Comparison of ENCODE assay signal across 8 mouse cellular contexts in genomic region chr13:22036149-22036956, GRCm38 (mm10). TPM values are rescaled to one million over a fixed set of nuclear protein-coding genes. Genes with fewer than 3 reads are reported as not detected.
DNase-seq lines count a peak whose midpoint lies in the region; ATAC-seq and TF ChIP-seq lines count a peak whose summit lies in the region.

No protein-coding gene starts in this region.

- peak overlapping the region; percentile 59 for H3K4me2 ChIP-seq in hindbrain, postnatal 0 days (ENCODE audit: low read depth, low read length)
- peak overlapping the region; percentile 57 for H3K4me2 ChIP-seq in midbrain, postnatal 0 days (ENCODE audit: low read depth, low read length, poor library complexity, severe bottlenecking)

- H3K4me1 ChIP-seq in spleen, adult 2 months (ENCODE audit: control insufficient read depth, insufficient read depth, insufficient read length) = peaks cover 3% of the 10 kb centered on the region; the same call in 1 of the 2 replicates
- peaks cover 1% of the 10 kb centered on the region; the same call in 1 of the 2 replicates for H3K4me1 ChIP-seq in cortical plate, adult 2 months (ENCODE audit: control insufficient read depth, insufficient read depth, low read length)
- H3K4me1 ChIP-seq in hindbrain, postnatal 0 days (ENCODE audit: insufficient read depth, low read length) = peaks cover 9% of the 10 kb centered on the region; the same call in 1 of the 2 replicates
- H3K4me1 ChIP-seq in midbrain, postnatal 0 days (ENCODE audit: insufficient read depth, low read length) = peaks cover 11% of the 10 kb centered on the region

- no peaks in the 10 kb centered on the region for H3K36me3 ChIP-seq in spleen, adult 2 months (ENCODE audit: control insufficient read depth, insufficient read depth, low read length)
- no peaks in the 10 kb centered on the region for H3K36me3 ChIP-seq in hindbrain, postnatal 0 days (ENCODE audit: insufficient read depth, low read length)
- no peaks in the 10 kb centered on the region for H3K36me3 ChIP-seq in midbrain, postnatal 0 days (ENCODE audit: insufficient read depth, low read length)

- no peak for TF ChIP-seq CTCF in spleen, adult 2 months (IDR thresholded peaks at IDR 0.05; ENCODE audit: extremely low read depth, insufficient read depth, insufficient read length, insufficient replicate concordance)
- no peak for TF ChIP-seq CTCF in cortical plate, adult 2 months (IDR thresholded peaks at IDR 0.05; ENCODE audit: extremely low read depth, insufficient read depth, low read length)
- no peak for TF ChIP-seq CTCF in hindbrain, postnatal 0 days (IDR thresholded peaks at IDR 0.05; ENCODE audit: low read depth)
- TF ChIP-seq CTCF in midbrain, postnatal 0 days (IDR thresholded peaks at IDR 0.05) = no peak

- peak overlapping the region; percentile 38 for H3K27ac ChIP-seq in spleen, adult 2 months (ENCODE audit: insufficient read depth, low read length)
- no peak overlapping the region for H3K27ac ChIP-seq in cortical plate, adult 2 months (ENCODE audit: insufficient read depth, low read length)
- peak overlapping the region; percentile 60; the same call in 1 of the 2 replicates for H3K27ac ChIP-seq in hindbrain, postnatal 0 days
- no peak overlapping the region for H3K27ac ChIP-seq in midbrain, postnatal 0 days (ENCODE audit: low read depth, low read length)

- H3K27me3 ChIP-seq in spleen, adult 2 months (ENCODE audit: control insufficient read depth, insufficient read depth, low read length) = no peaks in the 10 kb centered on the region
- no peaks in the 10 kb centered on the region for H3K27me3 ChIP-seq in hindbrain, postnatal 0 days (ENCODE audit: insufficient read depth, low read length)
- H3K27me3 ChIP-seq in midbrain, postnatal 0 days (ENCODE audit: insufficient read depth, low read length) = no peaks in the 10 kb centered on the region

- peak overlapping the region; percentile 33; the same call in 1 of the 2 replicates for H3K9ac ChIP-seq in hindbrain, postnatal 0 days (replicated peaks; ENCODE audit: low read length)
- H3K9ac ChIP-seq in midbrain, postnatal 0 days (replicated peaks; ENCODE audit: low read length, poor library complexity, severe bottlenecking) = no peak overlapping the region

- DNase-seq in spleen, adult 2 months (ENCODE audit: low read depth in 1 of 2, low spot score in 2 of 2) = no peak
- no peak for DNase-seq in spleen, postnatal 36 days (ENCODE audit: low spot score in 2 of 2)
- no peak for DNase-seq in hindbrain, postnatal 0 days (ENCODE audit: low spot score)
- DNase-seq in midbrain, postnatal 0 days (ENCODE audit: low spot score) = no peak
- no peak for DNase-seq in urinary bladder, postnatal 14 days (ENCODE audit: low spot score)
- DNase-seq in cerebellum, adult 9-10 months = no peak
- DNase-seq in T-cell, adult 2 months (ENCODE audit: low spot score) = no peak

- WGBS in spleen, adult 2 months = 4% methylated on average over 21 of the region's 23 CpGs
- WGBS in hindbrain, postnatal 0 days = 2% methylated on average over 18 of the region's 23 CpGs
- WGBS in midbrain, postnatal 0 days = 2% methylated on average over 16 of the region's 23 CpGs

- H3K9me3 ChIP-seq in hindbrain, postnatal 0 days (ENCODE audit: low read length) = no peaks in the 10 kb centered on the region
- H3K9me3 ChIP-seq in midbrain, postnatal 0 days (ENCODE audit: low read length) = no peaks in the 10 kb centered on the region

- TF ChIP-seq POLR2A in spleen, adult 2 months (IDR thresholded peaks at IDR 0.05; ENCODE audit: low read depth, low read length) = no peak
- no peak for TF ChIP-seq POLR2A in cortical plate, adult 2 months (IDR thresholded peaks at IDR 0.05; ENCODE audit: extremely low read depth, insufficient read depth, low read length)

- H3K4me3 ChIP-seq in spleen, adult 2 months (ENCODE audit: extremely low read depth, insufficient read depth, insufficient read length) = peak overlapping the region; percentile 30; the same call in 1 of the 2 replicates
- peak overlapping the region; percentile 14; the same call in 1 of the 2 replicates for H3K4me3 ChIP-seq in cortical plate, adult 2 months (ENCODE audit: insufficient read depth, low read length)
- peak overlapping the region; percentile 37 for H3K4me3 ChIP-seq in hindbrain, postnatal 0 days (ENCODE audit: low read length)
- H3K4me3 ChIP-seq in midbrain, postnatal 0 days (ENCODE audit: low read depth, low read length) = peak overlapping the region; percentile 35

- ATAC-seq in hindbrain, postnatal 0 days = no peak
- ATAC-seq in midbrain, postnatal 0 days (ENCODE audit: low FRiP score) = peak; percentile 22

RNA-seq across cellular contexts. Expression of gene Hist1h2bk, which starts 0.7 kb away (rescaled TPM):
- polyA plus RNA-seq in spleen, adult 2 months (2012; rRNA removed) = 30.0 and 45.9 TPM in 2 replicates
- 0.50 and 0.64 TPM in 2 replicates for polyA plus RNA-seq in cortical plate, adult 2 months (2012; rRNA removed)
- total RNA-seq in hindbrain, postnatal 0 days (2014; rRNA removed) = 468 and 587 TPM in 2 replicates
- polyA plus RNA-seq in hindbrain, postnatal 0 days (2015; fragmentation: Nextera tagmentation; extraction: Ambion mirVana) = 0.84 and 1.2 TPM in 2 replicates
- 112 and 321 TPM in 2 replicates for total RNA-seq in midbrain, postnatal 0 days (2014; rRNA removed)
- not detected in 2 replicates for polyA plus RNA-seq in midbrain, postnatal 0 days (2015; fragmentation: Nextera tagmentation; extraction: Ambion mirVana)

RNA-seq across cellular contexts. Expression of gene Hist1h2ah, which starts 1.0 kb away (rescaled TPM):
- 51.3 and 149 TPM in 2 replicates for polyA plus RNA-seq in spleen, adult 2 months (2012; rRNA removed)
- 0.75 TPM in 1 of 2 replicates, not detected in the other for polyA plus RNA-seq in cortical plate, adult 2 months (2012; rRNA removed)
- 67.7 and 136 TPM in 2 replicates for total RNA-seq in hindbrain, postnatal 0 days (2014; rRNA removed)
- 2.2 and 10.5 TPM in 2 replicates for polyA plus RNA-seq in hindbrain, postnatal 0 days (2015; fragmentation: Nextera tagmentation; extraction: Ambion mirVana)
- 4.5 and 62.6 TPM in 2 replicates for total RNA-seq in midbrain, postnatal 0 days (2014; rRNA removed)
- 6.9 TPM in 1 of 2 replicates, not detected in the other for polyA plus RNA-seq in midbrain, postnatal 0 days (2015; fragmentation: Nextera tagmentation; extraction: Ambion mirVana)

RNA-seq across cellular contexts. Expression of gene Hist1h4i, which starts 4.8 kb away (rescaled TPM):
- 14.7 and 15.7 TPM in 2 replicates for polyA plus RNA-seq in spleen, adult 2 months (2012; rRNA removed)
- polyA plus RNA-seq in cortical plate, adult 2 months (2012; rRNA removed) = 5.7 and 7.9 TPM in 2 replicates
- total RNA-seq in hindbrain, postnatal 0 days (2014; rRNA removed) = 20.6 and 39.3 TPM in 2 replicates
- 5.1 and 5.5 TPM in 2 replicates for polyA plus RNA-seq in hindbrain, postnatal 0 days (2015; fragmentation: Nextera tagmentation; extraction: Ambion mirVana)
- total RNA-seq in midbrain, postnatal 0 days (2014; rRNA removed) = 10.0 and 19.2 TPM in 2 replicates
- 2.2 and 2.5 TPM in 2 replicates for polyA plus RNA-seq in midbrain, postnatal 0 days (2015; fragmentation: Nextera tagmentation; extraction: Ambion mirVana)

RNA-seq across cellular contexts. Expression of gene Hist1h2ag, which starts 6.4 kb away (rescaled TPM):
- polyA plus RNA-seq in spleen, adult 2 months (2012; rRNA removed) = 10.2 and 14.1 TPM in 2 replicates
- polyA plus RNA-seq in cortical plate, adult 2 months (2012; rRNA removed) = 0.63 and 1.1 TPM in 2 replicates
- 477 and 856 TPM in 2 replicates for total RNA-seq in hindbrain, postnatal 0 days (2014; rRNA removed)
- polyA plus RNA-seq in hindbrain, postnatal 0 days (2015; fragmentation: Nextera tagmentation; extraction: Ambion mirVana) = 13.5 and 16.6 TPM in 2 replicates
- total RNA-seq in midbrain, postnatal 0 days (2014; rRNA removed) = 84.2 and 252 TPM in 2 replicates
- polyA plus RNA-seq in midbrain, postnatal 0 days (2015; fragmentation: Nextera tagmentation; extraction: Ambion mirVana) = 2.5 TPM in 1 of 2 replicates, not detected in the other

RNA-seq across cellular contexts. Expression of gene Hist1h2bj, which starts 6.7 kb away (rescaled TPM):
- polyA plus RNA-seq in spleen, adult 2 months (2012; rRNA removed) = 15.8 and 21.8 TPM in 2 replicates
- 0.64 and 0.69 TPM in 2 replicates for polyA plus RNA-seq in cortical plate, adult 2 months (2012; rRNA removed)
- total RNA-seq in hindbrain, postnatal 0 days (2014; rRNA removed) = 777 and 1,409 TPM in 2 replicates
- polyA plus RNA-seq in hindbrain, postnatal 0 days (2015; fragmentation: Nextera tagmentation; extraction: Ambion mirVana) = 4.2 and 6.8 TPM in 2 replicates
- 161 and 335 TPM in 2 replicates for total RNA-seq in midbrain, postnatal 0 days (2014; rRNA removed)
- 2.7 and 3.2 TPM in 2 replicates for polyA plus RNA-seq in midbrain, postnatal 0 days (2015; fragmentation: Nextera tagmentation; extraction: Ambion mirVana)

Comparison
In these comparisons a context has a peak if more than half of its experiments do, and no peak if none do; other contexts are left out.
1. H3K27ac ChIP-seq: peak in spleen, adult 2 months (single experiment) and hindbrain, postnatal 0 days (single experiment); none in cortical plate, adult 2 months (single experiment) and midbrain, postnatal 0 days (single experiment).
2. RNA of gene Hist1h2bk, which starts 0.7 kb away (polyA plus RNA-seq): 30.0 to 45.9 TPM in spleen, adult 2 months; 0.84 to 1.2 TPM in hindbrain, postnatal 0 days, 0.50 to 0.64 TPM in cortical plate, adult 2 months and not detected in midbrain, postnatal 0 days; every median in the first group is over 10 times any median in the second.
3. Peak in every context shown above with its lines, with median percentiles within 50 percentile points of each other: H3K4me3 ChIP-seq.